Mouse (Mus musculus): Measurements from ENCODE around the gene Fbl. TPM values are rescaled to one million over a fixed set of nuclear protein-coding genes. Genes with fewer than 3 reads are reported as not detected.
"Not testable (repeated sequence)": the region's sequence is repeated elsewhere in the genome, so short reads cannot be mapped to it uniquely, and the experiment has no call there.

The Fbl gene
- 10 to 100 TPM; 62.5 to 63.5 TPM for total RNA-seq (2021)
- long read RNA-seq, experiment 1, transcript Fbl-201 (9 exons, 1,197 nt): major isoform, 34 of 40 reads
- long read RNA-seq, experiment 1, partial matches to known transcripts: 3 of 40 reads
- long read RNA-seq, experiment 1, other reads (novel, unspliced or antisense): 3 of 40 reads
- long read RNA-seq, experiment 2, transcript Fbl-201 (9 exons, 1,197 nt): major isoform, 32 of 39 reads
- long read RNA-seq, experiment 2, partial matches to known transcripts: 3 of 39 reads
- long read RNA-seq, experiment 2, other reads (novel, unspliced or antisense): 4 of 39 reads

DNA sequence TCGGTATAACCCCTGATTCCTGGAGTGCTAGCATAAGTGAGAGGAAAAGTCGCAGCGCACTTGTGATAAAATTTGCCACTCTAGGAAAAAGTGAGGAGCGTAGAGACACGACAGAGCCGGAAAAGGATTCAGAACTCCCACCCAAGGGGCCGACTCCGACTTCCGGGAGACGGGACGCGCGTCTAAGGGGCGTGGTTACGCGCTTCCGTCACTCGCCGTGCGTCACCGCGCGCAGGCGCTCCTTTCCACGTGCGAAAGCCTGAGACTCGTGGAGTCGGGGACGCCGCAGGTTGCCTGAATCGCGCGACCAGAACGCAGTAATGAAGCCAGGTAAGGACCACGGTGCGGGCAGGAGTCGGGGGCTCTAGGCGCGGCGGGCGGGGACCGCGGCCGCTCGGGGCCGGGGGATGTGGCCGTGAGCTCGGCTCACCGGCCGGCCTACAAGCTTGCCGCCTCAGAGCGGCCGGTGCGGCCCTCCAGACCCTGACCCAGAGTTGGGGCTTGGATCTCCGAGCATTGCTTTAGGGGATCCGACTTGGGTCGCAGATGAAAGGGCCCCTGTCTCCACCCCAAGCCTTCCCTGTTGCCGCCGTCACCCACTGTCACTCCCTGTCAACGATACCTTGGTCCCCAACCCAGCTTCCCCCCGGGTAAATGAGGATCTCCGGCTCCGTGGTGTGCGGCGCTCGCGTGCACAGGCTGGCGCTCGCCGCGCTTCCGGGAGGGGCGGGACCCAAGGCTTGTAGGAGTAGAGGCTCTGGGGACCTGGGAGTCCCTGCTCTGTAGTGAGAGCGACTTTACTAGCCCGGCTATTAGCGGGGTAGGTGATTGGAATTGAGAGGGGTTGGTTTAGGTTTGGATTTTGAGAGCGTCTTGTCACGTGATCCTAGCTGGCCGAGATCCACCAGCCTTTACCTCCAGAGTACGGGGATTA, at the start of gene Fbl:
Gene Fbl, plus strand, starts transcription at position 222 of the 934 bp plus-strand sequence.
- intact Hi-C loops (cut with DNase I): loop anchor here (2.0 kb wide), 1 partner anchor 119 kb away; the partner anchor contains the start of gene Psmc4
- DNase-seq (ENCODE audit: low spot score in 2 of 2): peak; percentile 93 to 94

DNA sequence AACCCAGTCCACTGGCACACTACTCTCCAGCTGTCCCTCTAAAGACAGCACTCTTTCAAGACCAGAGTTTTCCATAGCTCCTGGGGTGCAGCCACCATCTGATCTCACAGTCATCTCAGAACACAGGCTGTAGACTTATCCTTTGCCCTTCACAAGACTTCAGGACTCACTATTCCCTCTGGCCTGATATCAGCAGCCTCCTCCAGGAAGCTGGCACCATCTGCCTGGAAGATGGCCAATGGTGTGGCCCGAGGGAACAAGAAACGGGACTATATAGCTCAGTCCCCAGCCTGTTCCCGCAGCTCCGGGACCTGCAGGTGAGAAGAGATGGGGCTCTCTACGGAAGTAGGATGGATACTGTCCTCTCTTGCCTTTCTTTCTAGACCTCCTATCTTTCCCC, 40.3 kb upstream of the Fbl start, which contains the start of gene 9530053A07Rik:
Gene 9530053A07Rik, plus strand, starts transcription at position 301 of the 400 bp plus-strand sequence.
- intact Hi-C loops (cut with DNase I): no loop called here
- no peak for DNase-seq (ENCODE audit: low spot score in 2 of 2)

DNA sequence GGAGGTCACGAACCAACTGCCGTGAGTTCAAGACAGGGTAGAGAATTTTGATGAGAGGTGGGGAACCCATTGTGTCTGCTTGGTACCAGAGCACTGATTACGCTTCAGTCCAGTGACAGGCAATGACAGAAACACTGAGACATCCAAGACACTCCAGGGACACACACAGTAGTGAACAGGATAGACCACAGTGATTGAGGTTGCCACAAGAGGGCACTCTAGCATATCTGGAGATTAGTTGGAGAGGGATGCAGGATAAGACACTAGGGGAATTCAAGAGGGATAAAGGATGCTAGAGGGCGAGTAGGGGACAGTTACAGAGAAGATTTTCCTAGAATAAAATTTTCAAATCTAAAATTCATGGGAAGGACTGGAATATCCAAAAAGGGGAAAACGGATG, 31.9 kb upstream of the Fbl start:
- intact Hi-C loops (cut with DNase I): no loop called here
- DNase-seq (ENCODE audit: low spot score in 2 of 2): peak; percentile 50 to 52

DNA sequence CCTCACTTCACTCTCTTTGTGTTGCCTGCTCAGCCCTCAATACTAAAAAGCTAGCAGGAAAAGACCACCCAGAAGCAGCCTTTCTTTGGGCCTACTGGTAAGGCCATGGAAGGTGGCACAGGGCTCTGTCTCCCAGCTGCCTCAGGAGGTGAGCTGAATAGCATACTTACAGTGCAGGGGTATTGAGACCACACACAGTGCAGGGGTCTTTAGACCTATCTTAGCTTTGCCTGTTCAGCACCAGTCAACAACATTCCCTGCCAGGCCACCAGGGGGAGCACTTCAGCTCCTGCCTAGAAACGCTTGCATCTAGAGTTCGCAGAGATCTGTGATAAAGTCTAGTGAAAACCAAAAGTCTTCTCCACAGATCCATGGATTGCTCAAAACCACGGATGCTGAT, 21.2 kb upstream of the Fbl start:
- DNase-seq (ENCODE audit: low spot score in 2 of 2): peak; percentile 38 to 67
- intact Hi-C loops (cut with DNase I): no loop called here

DNA sequence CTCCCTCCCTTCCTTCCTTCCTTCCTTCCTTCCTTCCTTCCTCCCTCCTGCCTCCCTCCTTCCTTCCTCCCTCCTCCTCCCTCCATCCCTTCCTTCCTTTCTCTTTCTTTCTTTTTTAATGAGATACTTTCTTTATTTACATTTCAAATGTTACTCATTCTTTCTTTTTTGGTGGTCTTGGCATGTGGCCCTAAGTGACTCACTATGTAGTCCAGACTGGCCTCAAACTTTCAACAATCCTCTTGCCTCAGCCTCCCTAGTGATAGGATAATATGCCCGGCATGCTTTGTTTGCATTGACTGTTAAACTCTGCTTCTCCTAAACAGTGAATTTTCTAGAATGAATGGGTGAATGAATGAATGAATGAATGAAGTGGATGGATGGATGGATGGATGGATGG, 19.7 kb upstream of the Fbl start:
- no peak for DNase-seq (ENCODE audit: low spot score in 2 of 2)
- intact Hi-C loops (cut with DNase I): loop anchor here (5.0 kb wide), 1 partner anchor 98 kb away; the partner anchor contains the start of gene Psmc4

DNA sequence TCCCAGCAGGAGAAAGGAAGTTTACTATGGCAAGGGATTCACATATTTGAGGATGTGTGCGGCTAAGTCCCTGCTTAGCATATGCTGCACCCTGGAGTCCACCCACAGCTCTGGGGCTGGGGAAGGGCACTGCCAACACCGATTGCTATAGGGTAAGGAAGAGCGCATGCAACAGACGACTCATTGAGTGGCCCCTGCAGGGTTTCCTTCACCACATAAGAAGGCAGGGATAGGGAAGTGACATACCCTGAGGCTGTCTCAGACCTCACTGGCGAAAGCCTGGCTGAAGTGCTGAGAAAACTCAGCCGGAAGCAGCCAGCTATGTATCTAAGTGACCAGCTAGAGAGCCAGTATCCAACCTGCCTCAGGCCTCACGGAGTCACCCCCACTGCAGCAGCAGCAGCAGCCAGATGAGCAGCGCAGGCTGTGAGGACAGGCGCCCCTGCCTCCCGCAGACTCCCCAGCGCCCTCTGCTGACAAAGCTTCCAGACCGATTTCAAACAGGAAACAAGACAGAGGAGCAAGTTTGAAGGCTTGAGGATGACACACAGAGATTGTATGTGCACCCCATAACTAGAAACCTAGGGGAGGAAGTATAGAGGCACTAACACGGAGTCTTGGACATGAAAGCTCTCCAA, 17.8 kb upstream of the Fbl start:
- intact Hi-C loops (cut with DNase I): loop anchor here (5.0 kb wide), 1 partner anchor 99 kb away; the partner anchor contains the start of gene Psmc4
- peak; percentile 22 to 56 for DNase-seq (ENCODE audit: low spot score in 2 of 2)

DNA sequence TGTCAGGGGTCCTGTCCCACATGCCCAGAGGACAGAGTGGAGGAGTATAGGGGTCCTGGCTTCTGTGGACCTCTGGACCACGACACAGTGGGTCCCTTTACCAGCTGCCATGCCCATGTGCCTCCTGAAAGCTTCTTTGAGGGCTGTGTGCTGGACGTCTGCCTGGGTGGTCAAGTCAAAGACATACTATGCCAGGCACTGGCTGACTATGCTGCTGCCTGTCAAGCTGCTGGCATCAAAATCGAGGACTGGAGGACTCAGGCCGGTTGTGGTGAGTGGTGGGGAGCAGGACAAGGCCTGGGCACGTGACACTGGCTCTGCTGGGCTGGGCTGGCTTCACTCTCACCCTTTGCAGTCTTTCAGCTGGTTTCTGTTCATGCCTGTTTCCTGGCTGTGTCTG, 15.9 kb upstream of the Fbl start:
- intact Hi-C loops (cut with DNase I): loop anchor here (5.0 kb wide), 1 partner anchor 101 kb away; the partner anchor contains the start of gene Psmc4
- DNase-seq (ENCODE audit: low spot score in 2 of 2): not testable (repeated sequence)

DNA sequence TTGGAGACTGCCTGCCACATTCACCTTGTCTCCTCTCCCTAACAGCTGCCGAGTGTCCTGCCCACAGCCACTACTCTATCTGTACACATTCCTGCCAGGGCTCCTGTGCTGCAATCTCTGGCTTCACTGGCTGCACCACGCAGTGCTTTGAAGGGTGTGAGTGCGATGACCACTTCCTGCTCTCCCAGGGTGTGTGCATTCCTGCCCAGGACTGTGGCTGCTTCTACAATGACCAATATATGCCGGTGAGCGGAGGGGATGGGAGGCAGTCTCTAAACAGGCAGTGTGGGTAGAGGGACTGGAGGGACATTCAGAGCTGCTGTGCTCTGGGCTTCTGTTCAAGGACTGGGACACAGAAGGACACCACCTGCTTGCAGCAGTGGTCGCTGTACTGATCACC, 10.2 kb upstream of the Fbl start:
- intact Hi-C loops (cut with DNase I): no loop called here
- DNase-seq (ENCODE audit: low spot score in 2 of 2): no peak

DNA sequence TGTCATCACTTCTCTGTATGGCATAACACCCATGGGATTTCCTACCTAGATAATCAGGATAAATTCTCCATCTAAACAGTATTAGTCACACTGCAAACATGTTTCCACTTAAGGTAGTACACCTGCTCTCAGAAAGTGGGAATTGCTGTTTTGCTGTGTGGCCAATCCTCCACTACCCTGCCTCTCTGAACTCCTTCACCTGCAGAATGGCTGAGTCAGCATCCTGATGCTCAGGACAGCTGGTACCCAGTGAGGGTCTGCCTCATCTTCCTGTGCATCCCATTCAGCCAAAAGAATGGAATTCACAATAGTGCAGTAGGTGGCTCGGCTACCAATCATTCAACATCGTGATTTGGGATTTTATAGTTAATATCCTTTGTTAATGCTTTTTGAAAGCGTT, 9.6 kb upstream of the Fbl start:
- intact Hi-C loops (cut with DNase I): loop anchor here (5.0 kb wide), 1 partner anchor 57 kb away; no protein-coding TSS in a partner anchor
- DNase-seq (ENCODE audit: low spot score in 2 of 2): no peak

DNA sequence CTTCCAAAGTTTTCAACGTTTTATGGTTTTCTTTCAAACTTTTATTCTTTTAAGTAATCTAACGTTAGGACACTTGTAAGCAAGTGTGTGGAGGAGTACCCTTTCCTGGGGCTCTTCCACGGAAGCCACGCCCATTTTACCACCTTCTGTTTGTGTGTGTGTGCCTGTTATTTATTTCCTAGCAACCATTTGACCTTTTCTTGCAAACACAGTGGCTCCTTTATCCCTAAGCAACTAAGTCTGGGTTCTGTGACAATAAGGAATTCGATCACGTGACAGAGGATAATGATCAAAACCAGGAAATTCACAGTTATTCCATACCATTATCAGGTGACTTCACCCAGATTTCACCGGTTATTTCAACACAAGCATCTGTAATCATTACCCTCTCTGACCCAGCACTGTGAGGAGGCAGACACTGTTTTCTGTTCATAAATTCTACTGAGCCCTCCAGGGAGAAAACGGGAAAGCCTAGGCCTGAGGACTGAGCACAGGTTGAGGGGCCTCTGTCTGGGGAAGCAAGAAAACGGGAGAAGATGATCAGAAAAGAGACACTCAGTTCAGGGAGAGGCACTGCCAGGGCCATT, 8.3 kb upstream of the Fbl start:
- intact Hi-C loops (cut with DNase I): loop anchor here (5.0 kb wide), 1 partner anchor 56 kb away; no protein-coding TSS in a partner anchor
- no peak for DNase-seq (ENCODE audit: low spot score in 2 of 2)

DNA sequence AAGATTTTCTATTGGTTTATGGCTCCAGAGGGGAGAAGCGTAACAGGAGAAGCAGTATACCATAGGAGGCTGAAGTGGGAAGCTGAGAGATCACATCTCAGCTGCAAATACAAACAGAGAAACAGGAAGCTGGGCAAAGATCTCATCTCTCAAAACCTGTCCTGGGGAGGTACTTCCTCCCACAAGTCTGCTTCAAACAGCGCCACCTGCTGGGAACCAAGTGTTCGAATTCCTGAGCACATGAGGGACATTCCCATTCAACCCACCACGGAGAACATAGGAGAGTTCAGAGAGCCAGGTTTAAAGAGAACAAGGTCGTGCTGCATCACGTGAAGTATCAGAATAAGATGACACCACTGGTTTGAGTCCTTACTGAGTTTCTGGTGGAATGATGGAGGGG, 4.1 kb upstream of the Fbl start:
- DNase-seq (ENCODE audit: low spot score in 2 of 2): no peak
- intact Hi-C loops (cut with DNase I): no loop called here

DNA sequence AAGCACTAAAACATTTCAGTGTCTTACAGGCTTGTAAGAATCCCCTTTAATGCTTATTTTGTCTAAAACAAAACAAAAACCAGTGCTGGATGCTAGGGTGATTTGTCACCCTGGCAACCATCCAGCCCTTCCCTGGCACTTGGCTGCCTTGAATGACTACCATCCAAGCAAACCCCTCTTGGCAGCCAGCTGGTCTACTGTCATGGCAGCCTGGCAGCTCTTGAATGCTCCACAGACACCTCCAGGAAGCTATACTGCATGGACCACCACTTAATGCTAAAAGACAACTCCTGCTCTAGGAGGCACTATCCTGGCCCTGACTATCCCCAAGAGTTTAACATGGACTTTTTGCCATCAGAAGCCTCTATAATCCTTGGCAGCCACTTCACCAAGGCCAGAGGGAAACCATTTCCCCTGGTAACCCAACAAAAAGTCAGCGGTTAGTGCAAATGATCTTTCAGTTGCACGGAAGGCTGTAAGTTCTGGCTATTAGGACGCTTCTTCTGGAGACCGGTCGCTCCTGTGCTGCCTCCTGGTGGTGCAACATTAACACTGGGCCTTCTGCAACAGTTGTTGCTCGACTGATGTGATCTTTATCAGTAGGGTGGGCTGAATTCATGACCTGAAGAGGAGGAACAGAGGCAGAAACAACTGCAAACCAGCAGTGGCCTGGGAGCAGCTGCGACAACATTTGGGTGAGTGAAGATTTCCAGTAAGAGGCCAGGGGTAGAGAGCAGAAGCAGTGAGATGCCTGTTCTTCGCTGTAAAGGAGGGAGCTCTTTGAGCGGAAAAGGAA, 992 bp upstream of the Fbl start:
- DNase-seq (ENCODE audit: low spot score in 2 of 2): peak; percentile 67 to 69
- intact Hi-C loops (cut with DNase I): loop anchor here (2.0 kb wide), 1 partner anchor 118 kb away; the partner anchor contains the start of gene Psmc4

DNA sequence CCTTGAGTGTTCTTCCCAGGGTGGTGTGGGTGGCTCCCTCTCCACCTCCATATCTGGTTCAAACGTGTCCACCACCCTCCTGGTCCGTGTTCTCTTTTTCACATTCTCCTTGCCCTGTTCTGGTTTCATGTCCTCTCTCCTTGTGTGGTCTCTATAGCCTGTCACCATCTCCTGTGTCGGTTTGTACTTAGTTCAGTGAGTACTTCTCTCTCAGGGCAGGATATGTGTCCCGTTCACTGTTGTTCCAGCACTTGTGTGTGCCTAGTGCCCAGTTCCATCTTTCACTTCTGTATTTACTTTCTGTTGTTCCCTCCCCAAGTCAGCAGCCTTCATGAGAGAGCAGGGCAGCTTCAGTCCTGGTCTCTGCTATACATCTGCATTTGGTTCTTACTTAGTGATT, 5.8 kb downstream of the Fbl start:
- intact Hi-C loops (cut with DNase I): no loop called here
- DNase-seq (ENCODE audit: low spot score in 2 of 2): no peak

DNA sequence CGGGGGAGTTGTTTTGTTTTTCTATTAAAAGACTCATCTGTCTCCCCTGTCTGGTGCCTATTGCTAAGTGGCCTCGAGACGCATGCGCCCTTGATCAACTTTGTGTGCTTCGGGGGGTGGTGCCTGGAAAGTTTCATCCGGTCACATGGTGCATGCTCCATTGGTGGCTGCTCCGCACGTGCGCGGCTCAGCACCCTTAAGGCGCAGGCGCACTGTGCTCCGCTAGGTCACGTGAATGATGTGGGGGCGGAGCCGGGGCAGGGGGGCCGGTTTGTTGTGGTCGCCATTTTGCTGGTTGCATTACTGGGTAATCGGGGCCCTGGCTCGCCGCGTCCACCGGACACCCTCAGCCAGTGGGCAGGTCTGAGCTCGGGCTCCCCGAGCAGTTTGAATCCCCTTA, 9.7 kb downstream of the Fbl start, which contains the start of gene Dyrk1b:
Gene Dyrk1b, plus strand, starts transcription at position 242 of the 400 bp plus-strand sequence.
- DNase-seq (ENCODE audit: low spot score in 2 of 2): peak; percentile 99
- intact Hi-C loops (cut with DNase I): no loop called here

DNA sequence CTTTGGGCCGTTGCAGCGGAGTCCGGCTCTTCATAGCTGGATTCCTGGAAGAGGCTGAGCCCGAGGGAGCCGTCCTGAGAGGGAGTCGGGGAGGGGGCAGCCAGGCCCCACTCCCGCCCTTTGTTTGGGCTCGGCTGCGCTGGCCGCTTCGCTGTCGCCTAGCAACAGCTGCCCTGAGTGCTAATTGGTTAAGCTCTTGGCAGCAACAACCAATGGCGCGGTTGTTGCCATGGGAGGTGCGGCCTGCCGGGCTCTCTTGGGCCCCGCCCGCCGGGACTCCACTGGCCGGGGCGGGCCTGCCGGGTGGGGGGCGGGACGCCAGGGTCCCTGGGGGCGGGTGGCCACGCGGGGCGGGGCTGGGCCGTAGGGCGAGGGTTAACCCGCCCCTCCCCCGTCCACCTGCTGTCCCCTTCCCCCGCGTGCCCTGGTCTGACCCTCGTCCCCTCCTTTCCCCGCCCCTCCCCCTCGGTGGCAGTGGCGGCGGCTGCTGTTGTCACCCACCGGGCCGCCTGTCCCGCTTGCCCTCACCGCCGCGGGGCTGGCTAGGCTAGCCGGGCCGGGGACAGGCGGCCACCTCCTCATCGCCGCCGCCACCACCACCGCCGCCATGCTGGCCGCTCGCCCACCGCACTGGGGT, 10.3 kb downstream of the Fbl start:
- intact Hi-C loops (cut with DNase I): no loop called here
- peak; percentile 96 to 97 for DNase-seq (ENCODE audit: low spot score in 2 of 2)

DNA sequence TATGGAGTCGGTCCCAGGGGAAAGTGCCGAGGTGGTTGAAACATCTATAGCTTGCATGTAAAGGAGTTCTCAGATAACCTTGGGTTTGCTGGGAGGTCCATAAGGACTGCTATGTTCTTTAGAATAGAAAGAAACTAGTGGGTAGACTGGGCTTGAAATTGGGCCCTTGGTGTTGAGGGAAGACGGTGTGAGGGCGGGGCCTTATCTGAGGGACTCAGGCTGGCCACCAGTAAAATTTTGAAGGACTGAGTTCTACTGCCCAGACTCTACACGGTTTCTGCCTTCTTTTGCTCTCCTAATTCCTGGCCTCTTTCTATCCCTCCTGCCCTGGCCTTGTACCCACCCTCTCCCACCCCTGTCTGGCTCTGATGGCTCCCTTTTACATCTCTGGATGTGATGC, 11.4 kb downstream of the Fbl start:
- DNase-seq (ENCODE audit: low spot score in 2 of 2): no peak
- intact Hi-C loops (cut with DNase I): no loop called here

DNA sequence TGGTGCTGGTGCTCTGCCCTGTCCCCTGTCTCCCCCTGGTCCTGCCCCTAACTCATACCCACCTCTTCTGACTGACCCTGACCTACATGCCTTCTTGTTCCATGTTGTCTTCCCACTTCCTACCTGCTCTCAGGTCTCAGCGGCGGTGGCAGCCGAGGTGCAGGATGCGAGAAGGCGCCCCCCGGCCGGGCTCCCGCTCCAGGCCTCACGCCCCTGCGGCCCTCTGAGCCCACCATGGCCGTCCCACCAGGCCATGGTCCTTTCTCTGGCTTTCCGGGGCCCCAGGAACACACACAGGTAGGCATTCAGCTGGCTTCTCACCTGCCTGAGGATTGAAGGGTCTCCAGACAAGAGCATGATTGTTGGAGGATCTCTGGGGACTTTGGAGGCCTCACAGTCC, 11.9 kb downstream of the Fbl start:
- DNase-seq (ENCODE audit: low spot score in 2 of 2): no peak
- intact Hi-C loops (cut with DNase I): no loop called here

DNA sequence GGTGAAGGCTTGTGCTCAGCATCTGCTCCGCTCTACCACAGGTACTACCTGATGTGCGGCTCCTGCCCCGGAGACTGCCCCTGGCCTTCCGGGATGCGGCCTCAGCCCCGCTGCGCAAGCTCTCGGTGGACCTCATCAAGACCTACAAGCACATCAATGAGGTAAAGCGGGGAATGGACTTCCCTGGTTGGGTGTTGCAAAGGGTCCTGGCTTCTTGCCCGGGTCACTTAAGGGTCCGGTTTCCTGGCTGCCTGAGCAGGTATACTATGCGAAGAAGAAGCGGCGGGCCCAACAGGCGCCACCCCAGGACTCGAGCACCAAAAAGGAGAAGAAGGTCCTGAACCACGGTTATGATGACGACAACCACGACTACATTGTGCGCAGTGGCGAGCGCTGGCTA, 12.8 kb downstream of the Fbl start:
- no peak for DNase-seq (ENCODE audit: low spot score in 2 of 2)

More for the DNA sequence above, 12.8 kb downstream of the Fbl start:
- intact Hi-C loops (cut with DNase I): no loop called here

Measured in left cerebral cortex, postnatal 14 days (tissue).